Mouse (Mus musculus) heart, embryonic 14.5 days (tissue): Measurements from ENCODE around the gene Wdr63. TPM values are rescaled to one million over a fixed set of nuclear protein-coding genes. Genes with fewer than 3 reads are reported as not detected.

Experiments
- ATAC-seq: fragments of 200-750 bp; cut with Nextera tagmentation; 2 replicates; pipeline ENCODE4 v1.8.0; 2017; ENCODE audit warnings: low read depth, moderate TSS enrichment; ENCODE audit not compliant: insufficient number of reproducible peaks, insufficient read depth, low FRiP score
- H3K27ac ChIP-seq, 2 experiments: fragments of 200-500 bp in 1 of 2; fragments of 300-500 bp in 1 of 2; sonication (generic) in 1 of 2; replicated peaks in 1 of 2; 2 replicates each; pipeline ENCODE4 v1.5.1; 2012 to 2014; ENCODE audit warnings: low read depth in 2 of 2, low read length in 2 of 2, control low read depth in 1 of 2, mild to moderate bottlenecking in 1 of 2, mixed read lengths in 1 of 2; ENCODE audit not compliant: control insufficient read depth in 1 of 2, insufficient read depth in 1 of 2
- H3K27me3 ChIP-seq: fragments of 300-500 bp; sonication (generic); 2 replicates; pipeline ENCODE4 v1.6.1; 2014; ENCODE audit warnings: mild to moderate bottlenecking, low read length, control low read depth; ENCODE audit not compliant: control insufficient read depth, insufficient read depth
- H3K36me3 ChIP-seq: fragments of 300-500 bp; sonication (generic); 2 replicates; pipeline ENCODE4 v1.6.1; 2014; ENCODE audit warnings: mild to moderate bottlenecking, control low read depth, low read length, mixed read lengths; ENCODE audit not compliant: control insufficient read depth, insufficient read depth
- H3K4me1 ChIP-seq, 2 experiments: fragments of 200-500 bp in 1 of 2; fragments of 300-500 bp in 1 of 2; sonication (generic) in 1 of 2; 2 replicates each; pipeline ENCODE4 v1.6.1; 2012 to 2014; ENCODE audit warnings: low read length in 2 of 2, control low read depth in 1 of 2, mixed read lengths in 1 of 2; ENCODE audit not compliant: control insufficient read depth in 2 of 2, insufficient read depth in 2 of 2
- H3K4me2 ChIP-seq: fragments of 300-500 bp; sonication (generic); 2 replicates; pipeline ENCODE4 v1.6.1; 2014; ENCODE audit warnings: mild to moderate bottlenecking, low read length
- H3K4me3 ChIP-seq, 2 experiments: fragments of 200-500 bp in 1 of 2; fragments of 300-500 bp in 1 of 2; sonication (generic) in 1 of 2; 2 replicates each; pipeline ENCODE4 v1.5.1; 2012 to 2014; ENCODE audit warnings: low read length in 2 of 2, mild to moderate bottlenecking in 2 of 2, control low read depth in 1 of 2, low read depth in 1 of 2, moderate library complexity in 1 of 2; ENCODE audit not compliant: control insufficient read depth in 1 of 2, insufficient read depth in 1 of 2
- H3K9ac ChIP-seq: fragments of 300-500 bp; sonication (generic); 2 replicates; pipeline ENCODE4 v1.6.1; 2014; ENCODE audit warnings: mild to moderate bottlenecking, low read length
- H3K9me3 ChIP-seq: fragments of 300-500 bp; sonication (generic); 2 replicates; pipeline ENCODE4 v1.6.1; 2016; ENCODE audit warnings: low read length, control low read depth; ENCODE audit not compliant: control insufficient read depth
- WGBS: fragments of 180-500 bp; shearing (Covaris S2); extraction: QIAGEN DNeasy Blood & Tissue Kit; methylation state at CpG from one replicate; pipeline ENCODE4 v1.1.7; 2014; 5-methylcytosine and 5-hydroxymethylcytosine counted together
- polyA plus RNA-seq: library from polyadenylated mRNA; unstranded; fragments of >200 nt; fragmentation: Nextera tagmentation; extraction: Ambion mirVana; gene quantifications from 2 replicates; pipeline ENCODE4 v1.2.1, GENCODE M21; 2014

The Wdr63 gene
- polyA plus RNA-seq, 1 experiment from 2014 or later: not detected

DNA sequence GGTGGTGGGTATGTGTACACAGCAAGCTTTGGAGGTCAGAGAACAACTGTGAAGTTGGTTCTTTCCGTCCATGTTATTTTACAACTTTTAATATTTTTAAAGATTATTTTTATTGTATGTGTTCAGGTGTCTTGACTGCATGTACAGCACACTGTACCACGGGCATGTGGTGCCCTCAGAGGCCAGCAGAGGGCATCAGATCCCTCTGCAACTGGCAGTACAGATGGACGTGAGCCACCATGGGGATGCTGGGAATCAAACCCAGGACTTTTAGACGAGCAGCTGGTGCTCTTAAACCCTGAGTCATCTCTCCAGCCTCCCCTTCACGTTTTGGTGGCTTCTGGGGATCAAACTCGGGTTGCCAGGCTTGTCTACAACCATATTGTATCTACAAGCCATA lies 5.9 kb downstream of the Wdr63 start:
- no peak overlapping the region for H3K4me2 ChIP-seq
- no peak for ATAC-seq
- H3K4me3 ChIP-seq: no peak overlapping the region
- H3K36me3 ChIP-seq: no peaks in the 10 kb centered on the region
- WGBS: 55% methylated on average over 6 of the region's 6 CpGs
- no peaks in the 10 kb centered on the region for H3K9me3 ChIP-seq
- no peak overlapping the region for H3K9ac ChIP-seq
- peaks cover 6 to 7% of the 10 kb centered on the region in 2 experiments; a peak in 2 of 4 replicates for H3K4me1 ChIP-seq
- no peaks in the 10 kb centered on the region for H3K27me3 ChIP-seq
- no peak overlapping the region for H3K27ac ChIP-seq

DNA sequence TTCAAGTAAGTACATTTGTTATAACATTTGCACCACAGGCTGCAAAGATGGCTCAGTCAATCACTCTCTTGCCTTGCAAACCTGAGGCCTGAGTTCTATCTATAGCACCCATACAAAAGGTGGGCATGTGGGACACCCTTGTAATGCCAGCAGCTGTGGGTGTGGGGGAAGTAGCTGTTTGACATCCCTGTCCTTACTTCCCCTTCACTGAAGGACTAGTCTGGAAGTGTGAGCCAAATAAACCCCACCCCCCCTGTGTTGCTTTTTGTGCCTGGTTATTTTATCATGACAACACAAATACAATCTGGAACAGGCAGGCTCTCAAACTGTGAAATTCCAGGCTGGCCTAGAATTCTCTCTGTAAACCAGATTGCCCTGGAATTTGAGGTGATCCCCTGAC lies 8.0 kb downstream of the Wdr63 start:
- Histone ChIP-seq H3K9ac (no peak overlapping the region), H3K4me3 (no peak overlapping the region), H3K4me1 (peaks cover 6 to 7% of the 10 kb centered on the region in 2 experiments; a peak in 2 of 4 replicates), H3K9me3 (no peaks in the 10 kb centered on the region), H3K36me3 (no peaks in the 10 kb centered on the region), H3K27me3 (no peaks in the 10 kb centered on the region), H3K4me2 (no peak overlapping the region), H3K27ac (peak overlapping the region; percentile 2 to 15; a peak in 1 of 4 replicates)
- ATAC-seq: peak; percentile 26; the same call in 1 of the 2 replicates

DNA sequence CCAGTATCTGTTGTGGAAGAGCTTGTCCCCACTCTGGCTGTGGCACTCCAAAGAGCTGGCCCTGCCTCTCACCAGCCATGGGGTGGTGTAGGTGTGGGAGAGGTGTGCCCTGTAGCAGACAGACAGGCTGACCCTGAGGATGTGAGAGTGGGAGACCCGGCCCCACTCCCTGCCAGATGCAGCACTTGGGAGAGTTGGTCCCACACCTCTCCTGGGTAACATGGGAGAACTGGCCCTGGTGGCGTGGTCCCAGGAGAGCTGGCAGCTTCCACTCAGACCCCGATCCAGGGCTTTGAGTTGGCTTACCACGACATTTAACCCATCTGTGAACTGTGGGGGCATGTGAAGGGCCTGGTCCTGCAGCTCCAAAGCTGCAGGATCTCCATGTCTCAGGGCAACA lies 10.1 kb downstream of the Wdr63 start:
- Histone ChIP-seq H3K4me2 (no peak overlapping the region), H3K4me3 (no peak overlapping the region), H3K36me3 (no peaks in the 10 kb centered on the region), H3K4me1 (peaks cover 6 to 7% of the 10 kb centered on the region in 2 experiments; a peak in 2 of 4 replicates), H3K9ac (no peak overlapping the region), H3K9me3 (no peaks in the 10 kb centered on the region), H3K27me3 (no peaks in the 10 kb centered on the region), H3K27ac (no peak overlapping the region)
- ATAC-seq: no peak
- 82% methylated on average over 4 of the region's 4 CpGs for WGBS

DNA sequence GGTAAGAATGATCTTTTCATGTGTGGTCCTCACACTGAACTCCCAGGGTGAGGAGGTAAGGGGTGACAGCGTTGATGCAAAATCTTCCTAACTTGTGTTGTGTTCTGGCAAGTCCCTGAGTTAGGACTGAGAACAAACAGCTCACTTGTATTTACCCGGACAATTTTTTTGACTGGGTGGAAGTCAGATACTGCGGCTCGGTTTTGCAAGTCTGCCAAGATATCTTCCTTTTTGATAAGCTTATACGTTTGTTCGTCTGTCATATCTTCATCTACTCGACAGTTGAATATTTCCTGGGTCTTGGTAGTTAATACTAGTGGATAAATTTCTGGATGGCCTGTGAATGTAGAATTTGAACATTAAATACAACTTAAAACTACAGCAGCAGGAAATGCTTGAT lies 10.9 kb downstream of the Wdr63 start:
- Histone ChIP-seq H3K27me3 (no peaks in the 10 kb centered on the region), H3K9ac (no peak overlapping the region), H3K36me3 (no peaks in the 10 kb centered on the region), H3K4me1 (peaks cover 6 to 7% of the 10 kb centered on the region in 2 experiments; a peak in 2 of 4 replicates), H3K9me3 (no peaks in the 10 kb centered on the region), H3K27ac (no peak overlapping the region), H3K4me3 (no peak overlapping the region), H3K4me2 (no peak overlapping the region)
- WGBS: 52% methylated on average over 7 of the region's 7 CpGs
- ATAC-seq: no peak

GRCm38 (mm10) chr3:146095066-146095465 lies 12.9 kb downstream of the Wdr63 start:
- no peaks in the 10 kb centered on the region for H3K36me3 ChIP-seq
- peaks cover 6 to 7% of the 10 kb centered on the region in 2 experiments; a peak in 2 of 4 replicates for H3K4me1 ChIP-seq
- no peaks in the 10 kb centered on the region for H3K27me3 ChIP-seq
- no peak overlapping the region for H3K4me2 ChIP-seq
- no peak for ATAC-seq
- H3K9me3 ChIP-seq: no peaks in the 10 kb centered on the region
- 90% methylated on average over 10 of the region's 10 CpGs for WGBS
- H3K27ac ChIP-seq: no peak overlapping the region
- no peak overlapping the region for H3K9ac ChIP-seq
- H3K4me3 ChIP-seq: no peak overlapping the region

DNA sequence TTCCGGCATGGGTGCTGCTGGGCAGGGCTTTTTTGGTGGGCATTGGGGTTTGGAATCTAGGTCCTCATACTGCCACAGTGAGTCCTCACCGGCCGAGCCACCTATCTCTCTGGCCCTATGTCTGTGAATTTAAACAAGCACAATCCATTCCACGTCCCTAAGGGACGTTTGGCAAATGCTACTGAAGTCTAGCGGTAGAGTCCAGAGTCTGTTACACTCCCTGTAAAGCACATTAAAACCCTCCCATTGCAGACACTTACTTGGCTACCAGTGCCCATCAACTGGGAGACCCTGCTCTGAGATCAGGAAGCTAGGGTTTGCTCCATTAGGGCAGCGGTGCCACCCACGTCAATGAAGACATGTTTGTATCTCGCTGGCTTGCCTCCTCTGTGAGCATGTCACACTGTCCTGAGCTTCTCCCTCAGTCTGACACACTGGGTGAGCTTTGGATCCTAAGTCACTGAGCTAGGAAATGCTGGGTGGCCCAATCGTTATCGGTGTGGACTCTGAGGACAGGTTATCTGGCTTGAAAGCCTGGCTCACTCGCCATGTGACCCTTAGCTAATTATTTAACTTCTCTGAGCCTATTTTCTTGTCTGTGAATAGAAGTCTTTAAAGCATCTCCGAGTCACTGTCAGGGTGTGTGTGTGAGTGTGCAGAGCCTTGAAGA lies 16.8 kb downstream of the Wdr63 start:
- no peak for ATAC-seq
- H3K9ac ChIP-seq: no peak overlapping the region

GRCm38 (mm10) chr3:146080241-146080640 lies 27.7 kb downstream of the Wdr63 start:
- Histone ChIP-seq H3K4me2 (no peak overlapping the region), H3K9me3 (no peaks in the 10 kb centered on the region), H3K36me3 (no peaks in the 10 kb centered on the region), H3K4me1 (no peaks in the 10 kb centered on the region), H3K27me3 (no peaks in the 10 kb centered on the region), H3K27ac (no peak overlapping the region), H3K4me3 (no peak overlapping the region), H3K9ac (no peak overlapping the region)
- ATAC-seq: no peak
- WGBS: 85% methylated on average over 12 of the region's 12 CpGs

More for the DNA sequence above, 16.8 kb downstream of the Wdr63 start:
- Histone ChIP-seq H3K9me3 (no peaks in the 10 kb centered on the region), H3K27me3 (no peaks in the 10 kb centered on the region), H3K4me2 (no peak overlapping the region), H3K27ac (no peak overlapping the region), H3K36me3 (no peaks in the 10 kb centered on the region), H3K4me3 (no peak overlapping the region), H3K4me1 (no peaks in the 10 kb centered on the region)
- 83% methylated on average over 13 of the region's 13 CpGs for WGBS

DNA sequence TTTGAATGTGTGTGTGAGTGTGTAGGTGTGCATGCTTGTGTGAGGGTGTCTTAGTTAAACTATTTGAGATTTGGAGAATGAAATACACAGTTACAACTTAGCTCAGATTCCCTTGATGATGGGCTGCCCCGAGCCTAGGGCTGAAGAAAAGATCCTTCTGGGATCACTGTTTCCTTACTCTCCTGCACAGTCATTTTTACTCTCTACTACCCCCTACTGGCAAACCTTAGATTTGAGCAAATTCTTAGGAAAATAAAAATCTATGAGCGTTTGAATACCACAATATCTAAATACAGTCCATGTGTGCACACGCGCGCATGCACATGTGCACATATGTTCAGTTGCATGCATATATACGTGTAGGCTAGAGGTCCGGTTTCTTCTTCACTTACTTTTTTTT lies 35.1 kb downstream of the Wdr63 start:
- H3K4me3 ChIP-seq: no peak overlapping the region
- no peaks in the 10 kb centered on the region for H3K4me1 ChIP-seq
- no peaks in the 10 kb centered on the region for H3K36me3 ChIP-seq
- H3K27ac ChIP-seq: no peak overlapping the region
- WGBS: 64% methylated on average over 7 of the region's 7 CpGs
- H3K9me3 ChIP-seq: no peaks in the 10 kb centered on the region
- no peak for ATAC-seq
- no peak overlapping the region for H3K4me2 ChIP-seq
- no peaks in the 10 kb centered on the region for H3K27me3 ChIP-seq
- no peak overlapping the region for H3K9ac ChIP-seq
